Mouse (Mus musculus): Measurements from ENCODE around the gene Adgrg7. TPM values are rescaled to one million over a fixed set of nuclear protein-coding genes. Genes with fewer than 3 reads are reported as not detected.

The Adgrg7 gene
- polyA plus RNA-seq, 1 experiment from 2014 or later = not detected

GRCm38 (mm10) chr16:56719031-56719430, 76.6 kb downstream of the Adgrg7 start:
- Histone ChIP-seq H3K36me3 (replicated peaks; ENCODE audit: control insufficient read depth, insufficient read depth, low read depth, low read length) (no peaks in the 10 kb centered on the region), H3K4me2 (ENCODE audit: low read depth, low read length) (no peak overlapping the region), H3K4me1 (ENCODE audit: control insufficient read depth, insufficient read depth, low read length) (no peaks in the 10 kb centered on the region), H3K27me3 (ENCODE audit: control insufficient read depth, insufficient read depth, low read length) (no peaks in the 10 kb centered on the region), H3K9ac (replicated peaks; ENCODE audit: low read length) (no peak overlapping the region), H3K9me3 (replicated peaks; ENCODE audit: control insufficient read depth, low read length) (no peaks in the 10 kb centered on the region), H3K27ac (replicated peaks; ENCODE audit: low read depth, low read length) (no peak overlapping the region), H3K4me3 (ENCODE audit: low read depth, low read length) (no peak overlapping the region)
- ATAC-seq (replicated peaks; ENCODE audit: insufficient number of reproducible peaks, low FRiP score, low TSS enrichment, low read depth) (no peak), DNase-seq (ENCODE audit: low spot score) (no peak)

DNA sequence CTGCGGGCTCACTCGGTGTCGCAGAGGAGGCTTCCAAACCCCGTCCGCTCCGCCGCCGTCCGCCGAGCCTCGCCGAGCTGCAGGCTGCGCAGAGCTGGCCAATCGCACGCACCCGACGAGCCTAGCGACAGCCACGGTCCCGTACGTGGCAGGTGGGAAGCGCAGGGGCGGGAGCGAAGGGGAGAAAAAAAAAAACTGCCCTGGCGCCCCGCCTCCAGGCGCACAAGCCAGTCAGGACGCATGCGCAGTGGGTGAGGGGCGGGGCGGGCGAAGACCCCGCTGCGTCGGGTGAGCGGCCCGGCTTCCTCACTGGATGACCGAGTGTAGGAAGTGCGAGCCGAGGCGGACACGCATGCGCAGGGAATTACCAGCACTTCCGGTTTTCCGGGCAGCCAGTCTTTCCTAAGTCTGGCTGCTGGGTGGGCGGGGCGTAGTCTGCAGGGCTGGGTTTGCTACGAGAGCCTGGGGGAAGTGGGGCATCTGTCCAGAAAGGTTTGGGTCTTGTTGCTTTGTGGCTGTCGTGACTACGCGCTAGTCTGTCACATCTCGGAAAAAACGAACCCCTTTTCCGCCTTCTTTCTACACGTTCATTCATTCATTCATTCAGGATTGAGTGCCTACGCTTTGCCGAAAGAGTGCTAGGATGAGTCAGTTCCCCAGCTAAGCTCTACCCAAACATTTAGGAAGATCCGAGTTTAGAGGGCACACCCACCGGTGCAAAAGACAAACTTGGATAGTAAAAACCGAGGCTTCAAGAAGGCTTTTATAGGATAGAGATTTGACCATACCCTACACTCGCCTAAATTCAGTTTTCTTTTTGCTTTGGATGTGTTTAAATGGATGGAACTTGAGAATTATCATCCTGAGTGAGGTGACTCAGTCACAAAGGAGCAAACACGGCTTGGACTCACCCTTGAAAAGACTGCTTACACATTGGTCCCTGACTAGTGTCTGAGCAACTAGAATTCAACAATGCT, 78.1 kb downstream of the Adgrg7 start, which contains the start of gene Tfg:
Gene Tfg (minus strand): TSS at position 227 of the 977 bp plus-strand sequence.
- Histone ChIP-seq H3K4me1 (ENCODE audit: control insufficient read depth, insufficient read depth, low read length) (no peaks in the 10 kb centered on the region), H3K4me3 (ENCODE audit: low read depth, low read length) (peak within 1 kb of the TSS; percentile 83), H3K27ac (replicated peaks; ENCODE audit: low read depth, low read length) (peak within 1 kb of the TSS; percentile 94), H3K9ac (replicated peaks; ENCODE audit: low read length) (peak within 1 kb of the TSS; percentile 89), H3K36me3 (replicated peaks; ENCODE audit: control insufficient read depth, insufficient read depth, low read depth, low read length) (no peaks in the 10 kb centered on the region), H3K9me3 (replicated peaks; ENCODE audit: control insufficient read depth, low read length) (no peaks in the 10 kb centered on the region), H3K27me3 (ENCODE audit: control insufficient read depth, insufficient read depth, low read length) (no peaks in the 10 kb centered on the region), H3K4me2 (ENCODE audit: low read depth, low read length) (peak within 1 kb of the TSS; percentile 60)
- ATAC-seq (replicated peaks; ENCODE audit: insufficient number of reproducible peaks, low FRiP score, low TSS enrichment, low read depth) (peak; percentile 98), DNase-seq (ENCODE audit: low spot score) (peak; percentile 100)
- WGBS = under 1% methylated on average over 46 of the region's 62 CpGs

DNA sequence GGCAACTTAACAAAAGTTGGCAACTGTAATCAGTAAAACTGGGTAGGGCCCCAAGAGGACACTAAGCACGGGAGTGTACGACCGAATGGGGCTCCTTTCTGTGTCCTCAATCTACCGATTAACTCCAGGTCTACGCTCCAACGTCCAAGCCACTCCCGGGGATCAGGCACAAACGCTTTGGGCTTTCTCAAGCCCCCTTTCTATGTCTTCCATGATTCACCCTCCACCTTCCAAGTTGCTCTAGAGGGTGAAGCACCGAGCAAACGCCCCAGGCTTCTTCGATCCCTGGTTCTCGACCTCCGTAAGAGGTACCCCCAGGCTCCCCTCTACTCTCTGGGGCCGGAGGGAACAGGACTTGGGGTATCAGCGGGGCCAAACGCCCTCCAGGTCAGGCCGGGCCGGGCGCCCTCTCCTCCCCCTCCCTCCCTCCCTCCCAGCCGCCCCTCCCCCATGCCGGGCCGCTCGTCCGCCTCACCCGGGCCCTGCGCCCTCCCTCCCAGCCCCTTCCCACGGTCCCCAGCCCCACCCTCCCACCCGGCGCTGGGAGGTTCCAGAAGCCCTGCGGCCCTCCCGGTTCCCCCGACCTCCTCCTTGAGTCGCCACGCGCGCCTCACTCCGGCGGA, 79.0 kb downstream of the Adgrg7 start:
- Histone ChIP-seq H3K4me3 (ENCODE audit: low read depth, low read length) (peak overlapping the region; percentile 83), H3K36me3 (replicated peaks; ENCODE audit: control insufficient read depth, insufficient read depth, low read depth, low read length) (no peaks in the 10 kb centered on the region), H3K27ac (replicated peaks; ENCODE audit: low read depth, low read length) (peak overlapping the region; percentile 94), H3K4me1 (ENCODE audit: control insufficient read depth, insufficient read depth, low read length) (no peaks in the 10 kb centered on the region), H3K9me3 (replicated peaks; ENCODE audit: control insufficient read depth, low read length) (no peaks in the 10 kb centered on the region), H3K4me2 (ENCODE audit: low read depth, low read length) (peak overlapping the region; percentile 60), H3K9ac (replicated peaks; ENCODE audit: low read length) (peak overlapping the region; percentile 89), H3K27me3 (ENCODE audit: control insufficient read depth, insufficient read depth, low read length) (no peaks in the 10 kb centered on the region)
- peak; percentile 70 for DNase-seq (ENCODE audit: low spot score)
- ATAC-seq (replicated peaks; ENCODE audit: insufficient number of reproducible peaks, low FRiP score, low TSS enrichment, low read depth) = peak; percentile 73; the same call in 1 of the 2 replicates
- under 1% methylated on average over 35 of the region's 38 CpGs for WGBS

- H3K9ac ChIP-seq (replicated peaks; ENCODE audit: low read length) = no peak overlapping the region
- H3K4me1 ChIP-seq (ENCODE audit: control insufficient read depth, insufficient read depth, low read length) = no peaks in the 10 kb centered on the region
- DNase-seq (ENCODE audit: low spot score) (no peak), ATAC-seq (replicated peaks; ENCODE audit: insufficient number of reproducible peaks, low FRiP score, low TSS enrichment, low read depth) (no peak)
- H3K36me3 ChIP-seq (replicated peaks; ENCODE audit: control insufficient read depth, insufficient read depth, low read depth, low read length) = no peaks in the 10 kb centered on the region
- WGBS = 71% methylated on average over 3 of the region's 3 CpGs
- no peak overlapping the region for H3K27ac ChIP-seq (replicated peaks; ENCODE audit: low read depth, low read length)
- peak overlapping the region; percentile 83 for H3K4me3 ChIP-seq (ENCODE audit: low read depth, low read length)
- H3K9me3 ChIP-seq (replicated peaks; ENCODE audit: control insufficient read depth, low read length) = no peaks in the 10 kb centered on the region
- peak overlapping the region; percentile 60; the same call in 1 of the 2 replicates for H3K4me2 ChIP-seq (ENCODE audit: low read depth, low read length)
- no peaks in the 10 kb centered on the region for H3K27me3 ChIP-seq (ENCODE audit: control insufficient read depth, insufficient read depth, low read length)
Measured at GRCm38 (mm10) chr16:56715608-56716007, 80.0 kb downstream of the Adgrg7 start.

DNA sequence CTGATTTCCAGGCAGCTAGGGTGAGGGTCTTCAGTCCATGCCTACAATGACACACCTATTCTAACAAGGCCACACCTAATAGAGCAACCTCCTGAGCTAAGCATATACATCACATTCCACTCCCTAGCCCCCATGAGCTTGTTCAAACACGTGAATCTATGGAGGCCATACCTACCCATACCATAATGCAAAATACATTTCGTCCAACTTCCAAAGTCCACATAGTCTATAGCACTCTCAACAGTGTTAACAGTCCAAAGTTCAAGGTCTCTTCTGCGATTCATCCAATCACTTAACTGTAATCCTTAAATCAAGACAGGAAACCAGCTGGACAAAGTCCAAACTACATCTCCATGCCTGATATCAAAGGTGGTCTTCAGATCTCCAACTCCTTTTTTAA, 85.6 kb downstream of the Adgrg7 start:
- H3K36me3 ChIP-seq (replicated peaks; ENCODE audit: control insufficient read depth, insufficient read depth, low read depth, low read length) = peaks cover 8% of the 10 kb centered on the region
- no peak overlapping the region for H3K4me3 ChIP-seq (ENCODE audit: low read depth, low read length)
- 91% methylated on average over 3 of the region's 3 CpGs for WGBS

DNA sequence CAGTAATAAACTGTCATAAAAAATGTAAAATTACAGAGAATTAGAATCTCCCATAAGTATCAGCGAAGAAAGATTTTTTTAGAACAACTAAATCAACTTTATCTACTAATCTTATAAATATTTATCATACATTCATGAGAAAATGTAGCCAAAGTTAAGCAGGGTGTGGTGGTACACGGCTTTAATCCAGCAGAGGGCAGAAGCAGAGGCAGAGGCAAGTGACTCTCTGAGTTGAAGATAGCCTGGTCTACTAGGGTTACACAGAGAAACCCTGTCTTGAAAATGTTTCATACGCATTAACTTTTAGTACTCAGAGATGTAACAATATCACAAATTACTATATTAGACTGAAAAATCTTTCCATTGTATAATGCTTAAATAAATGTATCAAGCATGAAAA, 89.9 kb downstream of the Adgrg7 start:
- H3K27me3 ChIP-seq (ENCODE audit: control insufficient read depth, insufficient read depth, low read length) = no peaks in the 10 kb centered on the region
- H3K27ac ChIP-seq (replicated peaks; ENCODE audit: low read depth, low read length) = no peak overlapping the region
- H3K4me2 ChIP-seq (ENCODE audit: low read depth, low read length) = no peak overlapping the region
- ATAC-seq (replicated peaks; ENCODE audit: insufficient number of reproducible peaks, low FRiP score, low TSS enrichment, low read depth) = no peak
- H3K36me3 ChIP-seq (replicated peaks; ENCODE audit: control insufficient read depth, insufficient read depth, low read depth, low read length) = peaks cover 8% of the 10 kb centered on the region
- no peak for DNase-seq (ENCODE audit: low spot score)
- H3K4me1 ChIP-seq (ENCODE audit: control insufficient read depth, insufficient read depth, low read length) = no peaks in the 10 kb centered on the region
- no peak overlapping the region for H3K9ac ChIP-seq (replicated peaks; ENCODE audit: low read length)
- H3K4me3 ChIP-seq (ENCODE audit: low read depth, low read length) = no peak overlapping the region
- no peaks in the 10 kb centered on the region for H3K9me3 ChIP-seq (replicated peaks; ENCODE audit: control insufficient read depth, low read length)
- WGBS = 89% methylated on average over 3 of the region's 3 CpGs

More for the DNA sequence above, 85.6 kb downstream of the Adgrg7 start:
- Histone ChIP-seq H3K27ac (replicated peaks; ENCODE audit: low read depth, low read length) (no peak overlapping the region), H3K9ac (replicated peaks; ENCODE audit: low read length) (no peak overlapping the region), H3K9me3 (replicated peaks; ENCODE audit: control insufficient read depth, low read length) (no peaks in the 10 kb centered on the region), H3K27me3 (ENCODE audit: control insufficient read depth, insufficient read depth, low read length) (no peaks in the 10 kb centered on the region), H3K4me2 (ENCODE audit: low read depth, low read length) (no peak overlapping the region), H3K4me1 (ENCODE audit: control insufficient read depth, insufficient read depth, low read length) (no peaks in the 10 kb centered on the region)
- ATAC-seq (replicated peaks; ENCODE audit: insufficient number of reproducible peaks, low FRiP score, low TSS enrichment, low read depth) = no peak
- DNase-seq (ENCODE audit: low spot score) = no peak

- H3K36me3 ChIP-seq (replicated peaks; ENCODE audit: control insufficient read depth, insufficient read depth, low read depth, low read length) = no peaks in the 10 kb centered on the region
- 95% methylated on average over 3 of the region's 3 CpGs for WGBS
- ATAC-seq (replicated peaks; ENCODE audit: insufficient number of reproducible peaks, low FRiP score, low TSS enrichment, low read depth) = no peak
Measured at GRCm38 (mm10) chr16:56700898-56701297, 94.8 kb downstream of the Adgrg7 start.

GRCm38 (mm10) chr16:56696448-56696847, 99.2 kb downstream of the Adgrg7 start:
- H3K4me3 ChIP-seq (ENCODE audit: low read depth, low read length) = no peak overlapping the region
- H3K27me3 ChIP-seq (ENCODE audit: control insufficient read depth, insufficient read depth, low read length) = no peaks in the 10 kb centered on the region
- 79% methylated on average over 2 of the region's 2 CpGs for whole genome bisulfite sequencing
- ATAC-seq (replicated peaks; ENCODE audit: insufficient number of reproducible peaks, low FRiP score, low TSS enrichment, low read depth) = no peak
- no peaks in the 10 kb centered on the region for H3K9me3 ChIP-seq (replicated peaks; ENCODE audit: control insufficient read depth, low read length)
- no peak overlapping the region for H3K27ac ChIP-seq (replicated peaks; ENCODE audit: low read depth, low read length)
- H3K36me3 ChIP-seq (replicated peaks; ENCODE audit: control insufficient read depth, insufficient read depth, low read depth, low read length) = no peaks in the 10 kb centered on the region
- DNase-seq (ENCODE audit: low spot score) = no peak
- H3K4me1 ChIP-seq (ENCODE audit: control insufficient read depth, insufficient read depth, low read length) = no peaks in the 10 kb centered on the region
- no peak overlapping the region for H3K9ac ChIP-seq (replicated peaks; ENCODE audit: low read length)
- no peak overlapping the region for H3K4me2 ChIP-seq (ENCODE audit: low read depth, low read length)

More at GRCm38 (mm10) chr16:56700898-56701297, 94.8 kb downstream of the Adgrg7 start:
- Histone ChIP-seq H3K9ac (replicated peaks; ENCODE audit: low read length) (no peak overlapping the region), H3K27ac (replicated peaks; ENCODE audit: low read depth, low read length) (no peak overlapping the region), H3K4me1 (ENCODE audit: control insufficient read depth, insufficient read depth, low read length) (no peaks in the 10 kb centered on the region), H3K27me3 (ENCODE audit: control insufficient read depth, insufficient read depth, low read length) (no peaks in the 10 kb centered on the region), H3K4me3 (ENCODE audit: low read depth, low read length) (no peak overlapping the region), H3K9me3 (replicated peaks; ENCODE audit: control insufficient read depth, low read length) (no peaks in the 10 kb centered on the region), H3K4me2 (ENCODE audit: low read depth, low read length) (no peak overlapping the region)
- no peak for DNase-seq (ENCODE audit: low spot score)
